Comparison of ENCODE assay signal across 10 mouse cellular contexts in genomic region chr19:18185211-18185610, GRCm38 (mm10).
"Had no signal": no experiment of that assay in that cellular context is flagged by ENCODE, and none has a peak within 500 bp of the region (broad histone marks: within the 10 kb centered on the region; RNA-seq: fewer than 3 reads in every experiment).

No protein-coding gene starts in this region.

- DNase-seq: gastrocnemius, adult 2 months; gastrocnemius, postnatal 10 days; gastrocnemius, postnatal 25 days; heart, adult 2 months; heart, postnatal 10 days; heart, postnatal 4 days; kidney, adult 18-20 months; kidney, adult 9 months; kidney, postnatal 4 days; liver had no signal
